Mouse (Mus musculus): Measurements from ENCODE around the gene Ceacam19. TPM values are rescaled to one million over a fixed set of nuclear protein-coding genes. Genes with fewer than 3 reads are reported as not detected.

Ceacam19 gene
- polyA plus RNA-seq, 1 experiment = 0.30 TPM

DNA sequence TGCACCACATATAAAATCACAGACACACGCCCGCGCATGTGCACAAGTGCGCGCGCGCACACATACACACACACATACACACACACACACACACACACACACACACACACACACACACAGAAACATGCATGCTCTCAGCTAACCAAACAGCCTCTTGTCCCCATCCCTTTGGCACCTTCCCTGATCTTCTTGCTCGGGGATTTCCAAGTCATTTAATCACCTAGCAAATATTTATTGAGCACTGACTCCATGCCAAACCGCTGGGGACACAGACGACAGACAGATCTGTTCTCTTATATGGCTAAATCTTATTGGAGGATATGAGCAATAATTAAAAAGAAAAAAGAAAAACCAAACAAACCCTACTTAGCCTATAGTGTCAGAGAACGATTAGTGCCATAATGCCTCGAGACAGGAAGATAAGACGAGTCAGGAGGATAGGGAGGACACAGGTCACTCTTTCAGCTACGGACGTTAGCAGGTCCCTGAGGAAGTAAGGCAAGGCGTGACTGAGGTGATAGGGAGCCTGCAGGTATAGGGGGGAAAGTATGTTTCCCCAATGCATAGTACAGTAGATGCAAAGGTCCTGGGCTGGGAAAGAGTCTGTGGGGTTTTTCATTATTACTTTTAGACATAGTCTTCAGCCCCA, 19.9 kb downstream of the Ceacam19 start:
- Histone ChIP-seq H3K4me3 (ENCODE audit: control insufficient read depth, insufficient read depth, low read length) (no peak overlapping the region), H3K36me3 (ENCODE audit: control insufficient read depth, insufficient read depth, low read length) (no peaks in the 10 kb centered on the region), H3K4me1 (replicated peaks; ENCODE audit: control insufficient read depth, insufficient read depth, low read length) (peaks cover 37% of the 10 kb centered on the region), H3K27ac (ENCODE audit: control insufficient read depth, insufficient read depth, low read length) (no peak overlapping the region), H3K27me3 (ENCODE audit: control insufficient read depth, insufficient read depth, low read length) (no peaks in the 10 kb centered on the region)
- TF ChIP-seq CTCF (IDR thresholded peaks at IDR 0.05; ENCODE audit: borderline replicate concordance, control insufficient read depth, extremely low read depth, insufficient read depth, low read length, poor library complexity) (no peak), POLR2A (IDR thresholded peaks at IDR 0.05; ENCODE audit: control insufficient read depth, extremely low read depth, insufficient read depth, low read length, poor library complexity) (no peak)
- WGBS = 96% methylated on average over 16 of the region's 16 CpGs
- no peak for DNase-seq

DNA sequence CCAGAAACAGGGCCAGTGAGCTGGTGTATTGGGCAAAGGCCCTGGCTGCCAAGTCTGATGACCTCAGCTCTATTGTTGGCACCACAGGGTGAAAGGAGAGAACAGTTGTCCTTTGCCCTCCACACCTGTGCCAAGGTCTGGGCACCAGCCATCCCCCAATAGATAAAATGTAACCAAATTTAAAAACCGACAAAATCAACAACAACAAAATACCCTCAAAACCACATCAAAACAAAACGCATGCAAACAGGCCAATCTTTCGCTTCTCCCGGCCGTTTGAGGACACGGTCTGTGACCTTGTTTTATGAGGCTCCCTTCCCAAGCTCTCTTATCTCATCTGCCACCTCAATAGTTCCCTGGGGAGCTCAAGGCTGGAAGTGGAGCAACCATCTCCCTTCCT, 21.3 kb downstream of the Ceacam19 start:
- DNase-seq = no peak
- H3K4me1 ChIP-seq (replicated peaks; ENCODE audit: control insufficient read depth, insufficient read depth, low read length) = peaks cover 30% of the 10 kb centered on the region
- 21% methylated on average over 6 of the region's 6 CpGs for WGBS
- H3K4me3 ChIP-seq (ENCODE audit: control insufficient read depth, insufficient read depth, low read length) = no peak overlapping the region
- H3K27ac ChIP-seq (ENCODE audit: control insufficient read depth, insufficient read depth, low read length) = no peak overlapping the region; the same call in 1 of the 2 replicates
- no peaks in the 10 kb centered on the region for H3K27me3 ChIP-seq (ENCODE audit: control insufficient read depth, insufficient read depth, low read length)
- H3K36me3 ChIP-seq (ENCODE audit: control insufficient read depth, insufficient read depth, low read length) = no peaks in the 10 kb centered on the region
- TF ChIP-seq POLR2A (IDR thresholded peaks at IDR 0.05; ENCODE audit: control insufficient read depth, extremely low read depth, insufficient read depth, low read length, poor library complexity) (no peak), CTCF (IDR thresholded peaks at IDR 0.05; ENCODE audit: borderline replicate concordance, control insufficient read depth, extremely low read depth, insufficient read depth, low read length, poor library complexity) (no peak)

DNA sequence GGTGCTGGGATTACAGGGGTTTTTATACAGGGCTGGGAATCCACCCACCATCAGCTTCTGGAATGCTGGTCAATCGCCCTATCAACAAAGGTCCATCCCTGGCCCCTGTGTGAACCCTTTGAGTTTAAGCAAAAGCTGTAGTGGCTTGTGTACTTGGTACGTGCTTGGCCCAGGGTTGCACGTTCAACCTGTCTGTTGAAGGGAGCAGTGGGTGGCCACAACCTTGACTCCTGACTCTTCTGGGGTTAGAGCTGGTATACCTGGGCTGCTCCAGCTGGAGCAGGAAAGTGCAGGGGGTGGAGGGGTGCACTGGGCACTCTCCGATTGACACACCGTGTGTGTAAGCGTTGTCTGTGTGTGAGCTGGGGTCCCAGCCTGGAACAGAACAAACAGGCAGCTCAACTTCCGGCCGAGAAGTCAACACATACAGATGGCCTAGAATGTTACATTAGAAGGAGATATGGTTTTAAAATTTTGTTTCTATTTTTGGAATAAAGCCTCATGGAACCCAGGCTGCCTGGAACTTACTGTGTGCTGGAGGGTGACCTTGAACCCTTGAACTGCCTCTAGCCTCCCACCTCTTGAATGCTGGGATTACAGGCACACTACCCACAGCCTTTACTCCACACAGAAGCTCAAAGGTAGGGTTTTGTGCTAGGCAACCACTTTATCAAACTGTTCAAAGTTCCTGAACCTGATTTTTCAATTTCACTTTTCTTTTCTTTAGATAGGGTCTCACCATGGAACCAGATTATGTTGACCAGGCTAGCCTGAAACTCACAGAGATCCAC, 22.3 kb downstream of the Ceacam19 start:
- no peak for DNase-seq
- Histone ChIP-seq H3K27ac (ENCODE audit: control insufficient read depth, insufficient read depth, low read length) (no peak overlapping the region), H3K4me1 (replicated peaks; ENCODE audit: control insufficient read depth, insufficient read depth, low read length) (peaks cover 29% of the 10 kb centered on the region), H3K4me3 (ENCODE audit: control insufficient read depth, insufficient read depth, low read length) (no peak overlapping the region), H3K27me3 (ENCODE audit: control insufficient read depth, insufficient read depth, low read length) (no peaks in the 10 kb centered on the region), H3K36me3 (ENCODE audit: control insufficient read depth, insufficient read depth, low read length) (no peaks in the 10 kb centered on the region)
- no peak for TF ChIP-seq CTCF (IDR thresholded peaks at IDR 0.05; ENCODE audit: borderline replicate concordance, control insufficient read depth, extremely low read depth, insufficient read depth, low read length, poor library complexity)
- no peak for TF ChIP-seq POLR2A (IDR thresholded peaks at IDR 0.05; ENCODE audit: control insufficient read depth, extremely low read depth, insufficient read depth, low read length, poor library complexity)
- 97% methylated on average over 8 of the region's 8 CpGs for WGBS

DNA sequence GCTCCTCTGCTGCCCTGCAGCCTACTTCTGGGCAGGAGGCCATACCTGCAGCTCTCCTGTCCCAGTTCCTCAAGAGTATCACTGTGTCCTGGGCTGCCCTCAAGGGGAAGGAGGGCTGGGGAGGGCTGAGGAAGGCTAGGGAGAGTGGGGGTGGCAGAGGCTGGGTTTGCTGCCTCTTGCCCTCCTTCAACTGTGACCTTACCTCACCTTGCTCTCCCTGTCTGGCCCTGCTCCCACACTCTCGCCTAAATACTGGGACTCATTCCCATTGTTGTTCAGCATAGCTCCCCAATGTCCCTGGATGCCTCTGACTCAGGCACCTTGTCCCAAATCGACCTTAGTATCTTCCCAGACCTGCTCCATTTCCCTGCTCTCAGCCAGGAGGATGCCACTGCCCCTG, 23.5 kb downstream of the Ceacam19 start:
- Histone ChIP-seq H3K4me1 (replicated peaks; ENCODE audit: control insufficient read depth, insufficient read depth, low read length) (peaks cover 38% of the 10 kb centered on the region), H3K27ac (ENCODE audit: control insufficient read depth, insufficient read depth, low read length) (no peak overlapping the region), H3K4me3 (ENCODE audit: control insufficient read depth, insufficient read depth, low read length) (no peak overlapping the region), H3K27me3 (ENCODE audit: control insufficient read depth, insufficient read depth, low read length) (no peaks in the 10 kb centered on the region), H3K36me3 (ENCODE audit: control insufficient read depth, insufficient read depth, low read length) (no peaks in the 10 kb centered on the region)
- 84% methylated on average over 2 of the region's 2 CpGs for whole genome bisulfite sequencing
- DNase-seq = no peak
- TF ChIP-seq POLR2A (IDR thresholded peaks at IDR 0.05; ENCODE audit: control insufficient read depth, extremely low read depth, insufficient read depth, low read length, poor library complexity) (no peak), CTCF (IDR thresholded peaks at IDR 0.05; ENCODE audit: borderline replicate concordance, control insufficient read depth, extremely low read depth, insufficient read depth, low read length, poor library complexity) (no peak)

DNA sequence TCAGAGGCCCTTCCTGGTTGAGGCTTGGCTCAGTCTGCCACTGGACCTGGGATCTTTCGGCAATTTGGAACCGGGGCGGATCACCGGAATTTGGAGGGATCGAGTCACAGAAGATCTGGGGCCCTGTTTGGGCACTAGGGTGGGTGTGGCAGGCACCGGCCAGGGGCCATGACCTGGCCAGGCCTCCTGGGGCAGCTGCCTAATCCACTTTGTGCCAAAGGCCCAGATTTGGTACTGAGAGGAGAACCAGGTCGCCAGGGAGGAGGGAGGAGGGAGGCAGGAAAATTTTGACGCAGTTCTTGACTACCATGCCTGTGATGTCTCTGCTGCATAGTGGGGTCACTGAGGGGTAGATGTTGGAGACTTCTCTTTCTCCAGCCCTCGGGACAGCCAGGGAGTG, 26.6 kb downstream of the Ceacam19 start, which contains the start of gene Ceacam16:
Gene Ceacam16, minus strand, starts transcription at position 101 of the 400 bp plus-strand sequence.
- 94% methylated on average over 9 of the region's 9 CpGs for WGBS
- TF ChIP-seq POLR2A (IDR thresholded peaks at IDR 0.05; ENCODE audit: control insufficient read depth, extremely low read depth, insufficient read depth, low read length, poor library complexity) = no peak
- TF ChIP-seq CTCF (IDR thresholded peaks at IDR 0.05; ENCODE audit: borderline replicate concordance, control insufficient read depth, extremely low read depth, insufficient read depth, low read length, poor library complexity) = 0 out of 2 replicates have a peak, but pooled peaks have one; percentile 7

DNA sequence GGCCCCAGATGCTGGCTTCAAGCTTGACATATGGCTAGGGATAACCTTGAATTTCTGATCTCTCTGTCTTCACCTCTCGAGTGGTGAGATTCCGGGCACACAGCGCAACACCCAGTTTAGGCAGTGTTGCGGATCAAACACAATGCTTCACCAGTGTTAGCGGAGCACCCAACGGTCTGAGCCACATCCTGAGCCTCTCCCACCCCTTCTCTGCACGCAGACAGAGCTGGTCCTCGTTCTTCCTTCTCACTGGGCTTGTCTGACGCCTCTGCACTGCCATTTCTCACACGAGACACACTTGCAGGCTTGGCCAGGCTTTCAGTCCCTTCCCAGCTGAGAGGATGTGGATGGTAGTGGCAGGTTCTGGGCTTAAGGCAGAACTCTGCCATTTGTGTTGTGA, 28.0 kb downstream of the Ceacam19 start:
- peak; percentile 45 for DNase-seq
- Histone ChIP-seq H3K36me3 (ENCODE audit: control insufficient read depth, insufficient read depth, low read length) (no peaks in the 10 kb centered on the region), H3K27me3 (ENCODE audit: control insufficient read depth, insufficient read depth, low read length) (no peaks in the 10 kb centered on the region), H3K27ac (ENCODE audit: control insufficient read depth, insufficient read depth, low read length) (no peak overlapping the region), H3K4me1 (replicated peaks; ENCODE audit: control insufficient read depth, insufficient read depth, low read length) (peaks cover 25% of the 10 kb centered on the region), H3K4me3 (ENCODE audit: control insufficient read depth, insufficient read depth, low read length) (no peak overlapping the region)
- 2% methylated on average over 10 of the region's 10 CpGs for WGBS
- TF ChIP-seq POLR2A (IDR thresholded peaks at IDR 0.05; ENCODE audit: control insufficient read depth, extremely low read depth, insufficient read depth, low read length, poor library complexity) = no peak
- no peak for TF ChIP-seq CTCF (IDR thresholded peaks at IDR 0.05; ENCODE audit: borderline replicate concordance, control insufficient read depth, extremely low read depth, insufficient read depth, low read length, poor library complexity)

More for the DNA sequence above, 26.6 kb downstream of the Ceacam19 start, which contains the start of gene Ceacam16:
- H3K4me1 ChIP-seq (replicated peaks; ENCODE audit: control insufficient read depth, insufficient read depth, low read length) = peaks cover 33% of the 10 kb centered on the region
- H3K27me3 ChIP-seq (ENCODE audit: control insufficient read depth, insufficient read depth, low read length) = no peaks in the 10 kb centered on the region
- no peak within 1 kb of the TSS for H3K4me3 ChIP-seq (ENCODE audit: control insufficient read depth, insufficient read depth, low read length)
- no peaks in the 10 kb centered on the region for H3K36me3 ChIP-seq (ENCODE audit: control insufficient read depth, insufficient read depth, low read length)
- DNase-seq = no peak
- no peak within 1 kb of the TSS for H3K27ac ChIP-seq (ENCODE audit: control insufficient read depth, insufficient read depth, low read length)

All from thymus, adult 2 months (tissue).